19 mouse cellular contexts compared by ENCODE assay signal in genomic region chr8:38861436-38861835, GRCm38 (mm10).
DNase-seq lines count a peak whose midpoint lies in the region; TF ChIP-seq lines count a peak whose summit lies in the region.
"Had no signal": no experiment of that assay in that cellular context is flagged by ENCODE, and none has a peak within 500 bp of the region (broad histone marks: within the 10 kb centered on the region; RNA-seq: fewer than 3 reads in every experiment).

No protein-coding gene starts in this region.

- TF ChIP-seq CTCF in brain, embryonic 14.5 days (IDR thresholded peaks at IDR 0.05; ENCODE audit: borderline replicate concordance, extremely low read depth, insufficient read depth, insufficient read length) = no peak

- intact Hi-C loops in left cerebral cortex, postnatal 10 days (cut with DNase I) = no loop called here

- TF ChIP-seq POLR2A in brain, embryonic 14.5 days (IDR thresholded peaks at IDR 0.05; ENCODE audit: borderline replicate concordance, extremely low read depth, insufficient read depth, insufficient read length, poor library complexity, severe bottlenecking) = no peak

- H3K4me3 ChIP-seq in limb, embryonic 10.5 days = no peak overlapping the region
- H3K4me3 ChIP-seq: embryonic facial prominence, embryonic 13.5 days; forebrain, embryonic 13.5 days; heart, embryonic 13.5 days; hindbrain, embryonic 15.5 days had no signal

- no peaks in the 10 kb centered on the region for H3K9me3 ChIP-seq in limb, embryonic 10.5 days (replicated peaks)
- H3K9me3 ChIP-seq: embryonic facial prominence, embryonic 13.5 days; forebrain, embryonic 13.5 days; heart, embryonic 13.5 days; hindbrain, embryonic 15.5 days had no signal

- DNase-seq in frontal cortex, adult 2 months (ENCODE audit: extremely low spot score in 1 of 2, low spot score in 1 of 2) = peak; percentile 8 to 48
- no peak for DNase-seq in frontal cortex, postnatal 14 days (ENCODE audit: low spot score in 2 of 2)
- peak; percentile 7 to 21 for DNase-seq in left cerebral cortex, adult 9 months (ENCODE audit: low spot score in 2 of 2)
- DNase-seq in left cerebral cortex, postnatal 10 days (ENCODE audit: extremely low spot score in 1 of 2, low spot score in 2 of 2) = no peak
- peak; percentile 5 for DNase-seq in brain, embryonic 14.5 days (ENCODE audit: low read depth)
- DNase-seq in limb, embryonic 10.5 days (ENCODE audit: low spot score) = no peak
- no peak for DNase-seq in lung, postnatal 36 days
- DNase-seq: adrenal gland, postnatal 10 days; cerebellum, adult 18-20 months; cerebellum, adult 9-11 months; cerebellum, postnatal 36 days; forebrain, postnatal 0 days; gastrocnemius, postnatal 36 days; heart, adult 11 months; heart, postnatal 36 days had no signal

- WGBS in limb, embryonic 10.5 days = 79% methylated on average over 2 of the region's 2 CpGs

- no peaks in the 10 kb centered on the region for H3K27me3 ChIP-seq in limb, embryonic 10.5 days (ENCODE audit: low read depth, poor library complexity, severe bottlenecking)
- H3K27me3 ChIP-seq: embryonic facial prominence, embryonic 13.5 days; forebrain, embryonic 13.5 days; heart, embryonic 13.5 days; hindbrain, embryonic 15.5 days had no signal

- H3K27ac ChIP-seq in limb, embryonic 10.5 days = no peak overlapping the region
- H3K27ac ChIP-seq: embryonic facial prominence, embryonic 13.5 days; forebrain, embryonic 13.5 days; heart, embryonic 13.5 days; hindbrain, embryonic 15.5 days had no signal

- no peaks in the 10 kb centered on the region for H3K36me3 ChIP-seq in limb, embryonic 10.5 days
- H3K36me3 ChIP-seq: embryonic facial prominence, embryonic 13.5 days; heart, embryonic 13.5 days; hindbrain, embryonic 15.5 days had no signal

- no peaks in the 10 kb centered on the region for H3K4me1 ChIP-seq in limb, embryonic 10.5 days
- H3K4me1 ChIP-seq: embryonic facial prominence, embryonic 13.5 days; forebrain, embryonic 13.5 days; heart, embryonic 13.5 days; hindbrain, embryonic 15.5 days had no signal

Comparison
In these comparisons a context has a peak if more than half of its experiments do, and no peak if none do; other contexts are left out.
1. DNase-seq: peak in frontal cortex, adult 2 months (2 of 2), left cerebral cortex, adult 9 months (2 of 2) and brain, embryonic 14.5 days (single experiment); none in frontal cortex, postnatal 14 days (0 of 2), left cerebral cortex, postnatal 10 days (0 of 2), limb, embryonic 10.5 days (single experiment) and lung, postnatal 36 days (single experiment).